Comparison of ENCODE assay signal across 24 mouse cellular contexts in genomic region chr4:149678006-149678405, GRCm38 (mm10). TPM values are rescaled to one million over a fixed set of nuclear protein-coding genes. Genes with fewer than 3 reads are reported as not detected.
DNase-seq lines count a peak whose midpoint lies in the region; ATAC-seq and TF ChIP-seq lines count a peak whose summit lies in the region.
"Had no signal": no experiment of that assay in that cellular context is flagged by ENCODE, and none has a peak within 500 bp of the region (broad histone marks: within the 10 kb centered on the region; RNA-seq: fewer than 3 reads in every experiment).

No protein-coding gene starts in this region.

- H3K9me3 ChIP-seq in heart, embryonic 15.5 days (replicated peaks) = no peaks in the 10 kb centered on the region
- H3K9me3 ChIP-seq in kidney, embryonic 15.5 days (replicated peaks) = no peaks in the 10 kb centered on the region
- no peaks in the 10 kb centered on the region for H3K9me3 ChIP-seq in kidney, embryonic 14.5 days (ENCODE audit: control insufficient read depth, low read length)
- H3K9me3 ChIP-seq: embryonic facial prominence, embryonic 10.5 days; embryonic facial prominence, embryonic 13.5 days; forebrain, embryonic 12.5 days; forebrain, embryonic 15.5 days; heart, embryonic 12.5 days; hindbrain, embryonic 12.5 days; hindbrain, embryonic 15.5 days had no signal

- H3K9ac ChIP-seq in heart, embryonic 15.5 days = no peak overlapping the region
- H3K9ac ChIP-seq in kidney, embryonic 15.5 days = no peak overlapping the region
- no peak overlapping the region for H3K9ac ChIP-seq in kidney, embryonic 14.5 days (ENCODE audit: low read depth, low read length)
- H3K9ac ChIP-seq: embryonic facial prominence, embryonic 13.5 days; forebrain, embryonic 12.5 days; forebrain, embryonic 15.5 days; heart, embryonic 12.5 days; hindbrain, embryonic 12.5 days; hindbrain, embryonic 15.5 days had no signal

- no peak for TF ChIP-seq CTCF in gastrocnemius, adult 2 months (IDR thresholded peaks at IDR 0.05)

- no peak overlapping the region for H3K4me2 ChIP-seq in heart, embryonic 15.5 days
- H3K4me2 ChIP-seq in kidney, embryonic 15.5 days = no peak overlapping the region
- H3K4me2 ChIP-seq in kidney, embryonic 14.5 days (replicated peaks; ENCODE audit: low read depth, low read length) = no peak overlapping the region
- H3K4me2 ChIP-seq: embryonic facial prominence, embryonic 13.5 days; forebrain, embryonic 12.5 days; forebrain, embryonic 15.5 days; heart, embryonic 12.5 days; hindbrain, embryonic 12.5 days; hindbrain, embryonic 15.5 days had no signal

- H3K4me3 ChIP-seq in gastrocnemius, adult 2 months = no peak overlapping the region
- H3K4me3 ChIP-seq in heart, embryonic 15.5 days = no peak overlapping the region
- H3K4me3 ChIP-seq in kidney, embryonic 15.5 days (replicated peaks) = no peak overlapping the region
- H3K4me3 ChIP-seq in kidney, embryonic 14.5 days (ENCODE audit: low read length) = no peak overlapping the region
- H3K4me3 ChIP-seq: embryonic facial prominence, embryonic 10.5 days; embryonic facial prominence, embryonic 13.5 days; erythroblast, embryonic 14.5 days; forebrain, embryonic 12.5 days; forebrain, embryonic 15.5 days; heart, embryonic 12.5 days; hindbrain, embryonic 12.5 days; hindbrain, embryonic 15.5 days had no signal

- no peak for DNase-seq in gastrocnemius, adult 2 months
- no peak for DNase-seq in gastrocnemius, postnatal 4 days (ENCODE audit: low spot score in 2 of 2)
- DNase-seq in heart, postnatal 10 days = no peak
- DNase-seq: adrenal gland, adult 8-10 months; adrenal gland, postnatal 25 days; cerebellum, adult 11-12 months; cerebellum, adult 8-10 months; cerebellum, postnatal 10 days; cerebellum, postnatal 36 days; embryo, embryonic 11 days; gastrocnemius, postnatal 10 days; gastrocnemius, postnatal 36 days had no signal

- H3K27ac ChIP-seq in gastrocnemius, adult 2 months = 0 out of 2 replicates have a peak overlapping the region, but pooled peaks have one; percentile 16
- H3K27ac ChIP-seq in heart, embryonic 15.5 days = no peak overlapping the region
- 0 out of 2 replicates have a peak overlapping the region, but pooled peaks have one; percentile 32 for H3K27ac ChIP-seq in kidney, embryonic 15.5 days
- H3K27ac ChIP-seq in kidney, embryonic 14.5 days (ENCODE audit: low read depth, low read length) = no peak overlapping the region
- H3K27ac ChIP-seq: embryonic facial prominence, embryonic 10.5 days; embryonic facial prominence, embryonic 13.5 days; forebrain, embryonic 12.5 days; forebrain, embryonic 15.5 days; hindbrain, embryonic 12.5 days; hindbrain, embryonic 15.5 days had no signal

- intact Hi-C loops in gastrocnemius, adult 2 months (cut with DNase I) = no loop called here
- intact Hi-C loops in heart, postnatal 10 days (cut with DNase I) = no loop called here

- 0 out of 2 replicates have a peak, but pooled peaks have one; percentile 23 for ATAC-seq in heart, embryonic 15.5 days (replicated peaks; ENCODE audit: insufficient number of reproducible peaks, insufficient read depth, low FRiP score, low read depth)
- no peak for ATAC-seq in kidney, embryonic 15.5 days (replicated peaks; ENCODE audit: low FRiP score)
- no peak for ATAC-seq in kidney, embryonic 14.5 days (ENCODE audit: low FRiP score, low TSS enrichment)
- ATAC-seq: activated CD4-positive, CD25-positive, alpha-beta regulatory T cell, adult 4 months; forebrain, embryonic 15.5 days had no signal

- H3K36me3 ChIP-seq in heart, embryonic 15.5 days = no peaks in the 10 kb centered on the region
- no peaks in the 10 kb centered on the region for H3K36me3 ChIP-seq in kidney, embryonic 15.5 days
- no peaks in the 10 kb centered on the region for H3K36me3 ChIP-seq in kidney, embryonic 14.5 days (ENCODE audit: control insufficient read depth, insufficient read depth, low read length)
- H3K36me3 ChIP-seq: embryonic facial prominence, embryonic 10.5 days; forebrain, embryonic 12.5 days; forebrain, embryonic 15.5 days; heart, embryonic 12.5 days; hindbrain, embryonic 12.5 days had no signal

- H3K27me3 ChIP-seq in heart, embryonic 15.5 days = peaks cover 21% of the 10 kb centered on the region
- peaks cover 29% of the 10 kb centered on the region for H3K27me3 ChIP-seq in kidney, embryonic 15.5 days
- peaks cover 18% of the 10 kb centered on the region; the same call in 1 of the 2 replicates for H3K27me3 ChIP-seq in kidney, embryonic 14.5 days (ENCODE audit: control insufficient read depth, insufficient read depth, low read length)
- H3K27me3 ChIP-seq: hindbrain, embryonic 15.5 days had no signal

- H3K4me1 ChIP-seq in heart, embryonic 15.5 days (replicated peaks) = peaks cover 20% of the 10 kb centered on the region
- peaks cover 31% of the 10 kb centered on the region for H3K4me1 ChIP-seq in kidney, embryonic 15.5 days
- 0 out of 2 replicates have a peak, but pooled peaks cover 11% of the 10 kb centered on the region for H3K4me1 ChIP-seq in kidney, embryonic 14.5 days (ENCODE audit: control insufficient read depth, insufficient read depth, low read length)

- WGBS in heart, embryonic 15.5 days = 52% methylated on average over 1 of the region's 1 CpGs
- 31% methylated on average over 1 of the region's 1 CpGs for WGBS in kidney, embryonic 15.5 days
- WGBS in kidney, embryonic 14.5 days = 42% methylated on average over 1 of the region's 1 CpGs

RNA-seq across cellular contexts. Expression of gene Pik3cd, which starts 24.4 kb away (rescaled TPM):
- total RNA-seq in gastrocnemius, adult 2 months (2021) = 1 to 10 TPM; 8.9 to 9.1 TPM
- total RNA-seq in gastrocnemius, postnatal 4 days (2021) = 10 to 100 TPM in 1 of 2 experiments, 1 to 10 TPM in 1; 8.7 to 11.7 TPM
- 3.1 and 8.4 TPM in 2 replicates for polyA plus RNA-seq in heart, embryonic 15.5 days (2015; fragmentation: Nextera tagmentation; extraction: Ambion mirVana)
- total RNA-seq in heart, postnatal 10 days (2021) = 1 to 10 TPM; 4.1 to 4.6 TPM
- 4.2 and 4.8 TPM in 2 replicates for polyA plus RNA-seq in kidney, embryonic 15.5 days (2015; fragmentation: Nextera tagmentation; extraction: Ambion mirVana)
- polyA plus RNA-seq in kidney, embryonic 14.5 days (2014; fragmentation: Nextera tagmentation; extraction: Ambion mirVana) = 1.8 and 5.5 TPM in 2 replicates

RNA-seq across cellular contexts. Expression of gene Tmem201, which starts 59.8 kb away (rescaled TPM):
- 10 to 100 TPM; 37.2 to 51.0 TPM for total RNA-seq in gastrocnemius, adult 2 months (2021)
- total RNA-seq in gastrocnemius, postnatal 4 days (2021) = 10 to 100 TPM; 60.5 to 67.7 TPM
- polyA plus RNA-seq in heart, embryonic 15.5 days (2015; fragmentation: Nextera tagmentation; extraction: Ambion mirVana) = 42.5 and 46.6 TPM in 2 replicates
- total RNA-seq in heart, postnatal 10 days (2021) = 10 to 100 TPM; 82.8 to 88.9 TPM
- polyA plus RNA-seq in kidney, embryonic 15.5 days (2015; fragmentation: Nextera tagmentation; extraction: Ambion mirVana) = 35.4 and 42.2 TPM in 2 replicates
- 28.3 and 29.1 TPM in 2 replicates for polyA plus RNA-seq in kidney, embryonic 14.5 days (2014; fragmentation: Nextera tagmentation; extraction: Ambion mirVana)

Comparison
In these comparisons a context has a peak if more than half of its experiments do, and no peak if none do; other contexts are left out.
1. H3K27ac ChIP-seq: peak in gastrocnemius, adult 2 months (single experiment) and kidney, embryonic 15.5 days (single experiment); none in heart, embryonic 15.5 days (single experiment) and kidney, embryonic 14.5 days (single experiment).